Mouse (Mus musculus) megakaryocyte, embryonic 14.5 days (primary cell): Measurements from ENCODE around the gene En2.

Experiments
- FLI1 ChIP-seq: IDR thresholded peaks from 2 replicates; pipeline ENCODE4 v1.6.1; 2012; ENCODE audit warnings: low read length, inconsistent platforms, mixed read lengths
- GATA1 ChIP-seq: IDR thresholded peaks from 3 replicates; pipeline ENCODE4 v1.6.1; 2012; ENCODE audit warnings: mixed read lengths, low read length, inconsistent platforms, borderline replicate concordance

- TF ChIP-seq GATA1 (no peak), FLI1 (no peak)
Measured at GRCm38 (mm10) chr5:28123455-28123825, 42.1 kb upstream of the En2 start.
